Mouse (Mus musculus) ES-Bruce4 (cell line): ENCODE data around the gene Sfmbt1. TPM values are rescaled to one million over a fixed set of nuclear protein-coding genes. Genes with fewer than 3 reads are reported as not detected.

Experiments used
- H3K27ac ChIP-seq: 2 replicates; pipeline ENCODE4 v1.5.1; 2012; ENCODE audit warnings: low read length, inconsistent platforms; ENCODE audit not compliant: insufficient read depth
- H3K27me3 ChIP-seq: 2 replicates; pipeline ENCODE4 v1.6.1; 2012; ENCODE audit warnings: mild to moderate bottlenecking, low read length, inconsistent platforms; ENCODE audit not compliant: control insufficient read depth, poor library complexity, insufficient read depth, severe bottlenecking
- H3K36me3 ChIP-seq: 2 replicates; pipeline ENCODE4 v1.6.1; 2012; ENCODE audit warnings: inconsistent platforms, mild to moderate bottlenecking, low read length, moderate library complexity; ENCODE audit not compliant: control insufficient read depth, poor library complexity, insufficient read depth, severe bottlenecking
- H3K4me1 ChIP-seq: one replicate; pipeline ENCODE4 v1.8.1; 2011; ENCODE audit warnings: low read length; ENCODE audit not compliant: control insufficient read depth, insufficient read depth
- H3K4me3 ChIP-seq: 2 replicates; pipeline ENCODE4 v1.5.1; 2011; ENCODE audit warnings: low read depth, mild to moderate bottlenecking, low read length
- H3K9ac ChIP-seq: 2 replicates; pipeline ENCODE4 v1.6.1; 2012; ENCODE audit warnings: low read depth, mild to moderate bottlenecking, inconsistent platforms; ENCODE audit not compliant: poor library complexity, severe bottlenecking
- H3K9me3 ChIP-seq: replicated peaks from 2 replicates; pipeline ENCODE4 v1.6.1; 2012; ENCODE audit warnings: mild to moderate bottlenecking, low read length, inconsistent platforms; ENCODE audit not compliant: control insufficient read depth, poor library complexity, insufficient read depth, severe bottlenecking
- CTCF ChIP-seq: IDR thresholded peaks from one replicate; pipeline ENCODE4 v1.8.1; 2011; ENCODE audit warnings: low read depth, low read length
- EP300 ChIP-seq: IDR thresholded peaks from 2 replicates; pipeline ENCODE4 v1.6.1; 2011; ENCODE audit warnings: low read depth, low read length; ENCODE audit not compliant: insufficient read depth
- POLR2A ChIP-seq: IDR thresholded peaks from one replicate; pipeline ENCODE4 v1.8.1; 2011; ENCODE audit warnings: low read length; ENCODE audit not compliant: insufficient read depth
- polyA plus RNA-seq: library from polyadenylated mRNA; stranded (reverse); fragments of >200 nt; gene quantifications from 2 replicates; pipeline ENCODE4 v1.2.4, GENCODE M21; 2011; ENCODE audit warnings: low read depth; ENCODE audit not compliant: missing spikeins, insufficient read depth, insufficient read length

Gene Sfmbt1
- polyA plus RNA-seq: 9.8 and 12.0 TPM in 2 replicates

DNA sequence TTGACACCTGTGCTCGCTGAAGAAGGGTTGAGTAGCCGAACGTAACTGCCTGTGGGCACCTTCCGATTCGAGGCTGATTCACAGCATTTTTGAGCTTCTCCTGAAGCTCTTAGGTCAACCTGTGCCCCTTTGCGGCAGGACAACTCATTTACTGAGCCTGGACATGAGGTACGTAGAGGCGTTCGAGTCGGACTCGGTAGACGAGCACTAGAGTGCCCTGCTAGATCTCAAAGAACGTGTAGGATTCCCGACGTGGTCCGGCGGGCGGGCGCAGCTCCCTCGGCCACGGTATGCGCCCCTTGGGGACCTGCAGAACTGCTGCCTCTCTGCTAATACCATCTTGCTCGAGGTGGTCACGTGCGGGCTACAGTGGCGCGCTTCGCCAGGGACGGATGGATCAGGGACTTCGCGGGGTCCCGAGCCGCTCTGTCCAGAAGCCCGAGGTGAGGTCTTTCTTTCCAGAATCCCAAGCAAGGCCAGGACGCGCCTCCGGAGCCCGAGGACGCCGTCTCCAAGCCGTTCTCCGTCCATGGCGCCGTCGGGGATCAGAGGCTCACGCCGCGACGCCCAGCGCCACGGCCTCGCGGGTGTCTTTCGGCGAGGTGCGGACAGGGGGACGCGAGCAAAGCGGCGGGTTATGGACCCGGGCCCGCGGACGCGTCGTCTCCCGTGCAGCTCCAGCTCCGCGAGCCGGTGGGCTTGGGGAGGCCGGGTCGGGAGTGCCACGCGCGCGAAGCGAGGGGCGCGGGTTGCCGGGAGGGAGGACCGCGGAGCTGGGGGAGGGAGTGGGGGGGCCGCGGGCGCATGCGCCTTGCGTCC lies at the start of gene Sfmbt1:
Gene Sfmbt1, plus strand, starts transcription at position 51 of the 819 bp plus-strand sequence.
- Histone ChIP-seq H3K9me3 (no peaks in the 10 kb centered on the region), H3K36me3 (no peaks in the 10 kb centered on the region), H3K9ac (peak within 1 kb of the TSS; percentile 96), H3K27ac (no peak within 1 kb of the TSS), H3K4me3 (peak within 1 kb of the TSS; percentile 83), H3K4me1 (no peaks in the 10 kb centered on the region), H3K27me3 (peaks cover 11% of the 10 kb centered on the region)
- TF ChIP-seq CTCF (no peak), EP300 (no peak), POLR2A (no peak)

DNA sequence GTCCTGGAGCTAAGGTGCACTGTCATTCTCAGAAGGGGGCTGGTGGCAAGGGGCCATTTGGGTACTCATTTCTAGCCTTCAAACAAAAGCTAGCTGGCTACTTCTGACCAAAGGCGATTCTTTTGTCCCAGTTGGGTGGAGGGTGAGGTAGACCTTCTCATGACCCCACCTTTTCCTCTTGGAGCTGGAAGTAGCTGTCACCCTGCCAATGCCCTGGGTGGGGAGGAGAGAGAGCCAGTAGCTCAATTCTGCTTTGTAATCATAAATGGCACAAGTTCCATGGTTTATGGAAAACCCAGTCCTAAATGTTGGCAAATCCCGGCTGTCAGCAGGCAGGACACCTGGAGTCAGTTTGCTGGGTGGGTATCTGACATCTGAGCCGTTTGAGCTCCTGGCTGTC lies 48.6 kb upstream of the Sfmbt1 start:
- peaks cover 16% of the 10 kb centered on the region for H3K36me3 ChIP-seq

DNA sequence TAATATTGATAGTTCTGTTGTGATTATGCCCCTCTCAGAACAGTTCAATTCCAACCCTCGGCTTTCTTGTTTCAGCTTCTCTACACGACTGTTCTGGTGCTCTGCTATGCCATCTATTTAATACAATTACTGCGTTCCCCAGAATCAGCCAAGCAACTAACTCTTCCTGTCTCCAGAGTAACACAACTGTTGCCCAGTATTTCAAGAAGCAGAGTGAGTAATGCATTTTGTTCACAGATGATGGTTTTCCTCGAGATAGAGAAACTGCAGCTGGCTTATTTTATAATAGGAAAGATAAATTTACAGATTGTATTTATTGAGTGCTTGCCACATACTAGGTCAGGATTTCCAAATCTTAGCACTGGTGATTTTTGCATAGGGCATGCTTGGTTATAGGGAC lies 48.0 kb upstream of the Sfmbt1 start:
- Histone ChIP-seq H3K36me3 (peaks cover 13% of the 10 kb centered on the region), H3K4me1 (no peaks in the 10 kb centered on the region), H3K27me3 (no peaks in the 10 kb centered on the region)

More for the DNA sequence above, 48.6 kb upstream of the Sfmbt1 start:
- H3K27me3 ChIP-seq: no peaks in the 10 kb centered on the region
- no peaks in the 10 kb centered on the region for H3K9me3 ChIP-seq
- no peak for TF ChIP-seq EP300
- TF ChIP-seq POLR2A: no peak
- no peak for TF ChIP-seq CTCF
- no peak overlapping the region for H3K9ac ChIP-seq
- no peak overlapping the region for H3K27ac ChIP-seq
- no peaks in the 10 kb centered on the region for H3K4me1 ChIP-seq
- no peak overlapping the region for H3K4me3 ChIP-seq

DNA sequence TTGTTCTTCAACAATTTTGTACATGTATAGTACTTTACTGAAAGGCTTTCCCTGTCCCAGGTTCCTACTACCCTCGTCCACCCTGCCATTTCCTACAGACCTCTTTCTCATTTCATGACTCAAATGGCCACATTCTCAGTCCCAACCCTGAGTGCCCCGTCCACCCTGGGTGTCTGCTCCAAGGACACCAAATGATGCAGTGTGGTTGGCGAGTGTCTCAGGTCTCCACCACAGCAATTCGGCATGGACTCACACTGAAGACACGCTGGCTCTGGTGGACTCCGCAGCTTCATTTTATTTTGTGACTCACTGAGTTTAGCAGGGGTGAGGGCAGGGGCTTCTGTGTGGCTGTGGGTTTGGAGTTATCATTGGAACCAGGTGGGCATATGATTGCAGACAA lies 44.5 kb upstream of the Sfmbt1 start:
- Histone ChIP-seq H3K27me3 (no peaks in the 10 kb centered on the region), H3K4me3 (no peak overlapping the region), H3K27ac (no peak overlapping the region), H3K9ac (no peak overlapping the region), H3K4me1 (no peaks in the 10 kb centered on the region), H3K36me3 (peaks cover 9% of the 10 kb centered on the region), H3K9me3 (no peaks in the 10 kb centered on the region)
- TF ChIP-seq CTCF: no peak

More for the DNA sequence above, 48.0 kb upstream of the Sfmbt1 start:
- H3K9ac ChIP-seq: no peak overlapping the region
- TF ChIP-seq POLR2A (no peak), CTCF (no peak), EP300 (no peak)
- H3K27ac ChIP-seq: no peak overlapping the region
- no peak overlapping the region for H3K4me3 ChIP-seq
- H3K9me3 ChIP-seq: no peaks in the 10 kb centered on the region

DNA sequence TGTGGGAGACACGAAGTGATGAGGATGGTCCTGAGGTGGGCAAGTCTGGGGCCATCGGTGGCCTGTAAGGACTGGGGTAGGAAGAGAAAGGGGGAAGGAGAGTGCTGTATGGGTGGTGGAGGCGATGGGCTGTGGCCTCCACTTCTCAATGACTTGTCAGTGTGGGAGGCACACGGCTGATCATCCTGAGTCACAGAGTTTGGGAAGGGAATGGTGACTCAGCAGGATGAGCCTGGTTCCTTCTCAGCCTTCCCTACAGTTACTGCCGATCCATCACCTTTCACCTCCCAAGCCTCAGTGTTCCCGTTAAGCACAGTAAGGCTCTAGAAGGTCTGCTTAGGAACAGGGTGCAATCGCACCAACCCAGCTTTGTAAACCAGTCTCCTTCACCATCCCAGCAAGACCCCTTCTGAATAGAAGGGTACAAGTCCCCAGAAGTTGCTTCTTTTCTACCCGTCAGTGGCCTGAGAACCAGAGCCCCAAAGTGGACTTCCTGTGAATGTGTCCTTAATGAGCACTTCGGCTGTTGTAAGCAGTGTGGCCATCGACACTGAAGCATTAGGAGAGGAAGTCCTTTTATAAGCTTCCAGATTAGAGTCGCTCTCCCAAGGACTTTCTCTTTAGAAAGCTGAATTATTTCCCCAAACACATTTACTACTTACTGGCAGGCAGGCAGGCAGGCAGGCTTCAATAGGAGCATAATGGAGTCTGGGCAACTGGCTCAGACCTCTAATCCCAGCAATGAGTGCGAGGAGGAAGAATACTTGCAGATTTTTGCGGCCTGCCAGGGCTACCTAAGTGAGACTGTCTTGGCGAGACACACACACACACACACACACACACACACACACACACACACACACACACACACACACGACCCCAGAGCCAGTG lies 43.3 kb upstream of the Sfmbt1 start:
- TF ChIP-seq CTCF: no peak
- no peak for TF ChIP-seq EP300
- no peak for TF ChIP-seq POLR2A
- Histone ChIP-seq H3K36me3 (peaks cover 10% of the 10 kb centered on the region), H3K4me3 (no peak overlapping the region), H3K27me3 (no peaks in the 10 kb centered on the region), H3K9ac (no peak overlapping the region), H3K27ac (no peak overlapping the region), H3K4me1 (no peaks in the 10 kb centered on the region), H3K9me3 (no peaks in the 10 kb centered on the region)

DNA sequence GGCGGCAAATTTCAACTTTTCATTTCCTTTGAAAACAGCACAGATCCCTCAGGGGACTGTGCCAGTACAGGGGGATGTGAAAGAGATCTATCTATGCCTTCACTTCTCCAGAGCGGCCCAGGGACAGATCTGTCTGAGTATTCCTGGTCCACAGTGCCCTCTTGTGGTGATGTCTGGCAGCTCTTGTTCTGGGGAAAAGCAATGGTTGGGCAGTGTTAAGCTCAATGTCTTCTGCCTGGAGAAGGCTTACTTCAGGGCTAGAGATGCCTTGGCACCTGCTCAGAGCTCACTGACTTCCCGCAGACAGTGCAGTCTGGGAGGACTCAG lies 42.7 kb upstream of the Sfmbt1 start:
- H3K27ac ChIP-seq: no peak overlapping the region
- peak; percentile 86 for TF ChIP-seq CTCF
- no peak for TF ChIP-seq EP300
- H3K36me3 ChIP-seq: peaks cover 16% of the 10 kb centered on the region

More for the DNA sequence above, 42.7 kb upstream of the Sfmbt1 start:
- Histone ChIP-seq H3K9ac (no peak overlapping the region), H3K4me3 (no peak overlapping the region), H3K4me1 (no peaks in the 10 kb centered on the region), H3K27me3 (no peaks in the 10 kb centered on the region), H3K9me3 (no peaks in the 10 kb centered on the region)
